Mouse (Mus musculus) kidney, adult 18-20 months (tissue): ENCODE measurements around the gene Csnk2a1.
A peak's percentile ranks its signal among the peaks of the same experiment; 100 is the strongest.
"Not testable (repeated sequence)": the region's sequence is repeated elsewhere in the genome, so short reads cannot be mapped to it uniquely, and the experiment has no call there.

Experiments used
- DNase-seq: peaks from one replicate; pipeline ENCODE4 v3.0.0; 2021

Gene Csnk2a1

DNA sequence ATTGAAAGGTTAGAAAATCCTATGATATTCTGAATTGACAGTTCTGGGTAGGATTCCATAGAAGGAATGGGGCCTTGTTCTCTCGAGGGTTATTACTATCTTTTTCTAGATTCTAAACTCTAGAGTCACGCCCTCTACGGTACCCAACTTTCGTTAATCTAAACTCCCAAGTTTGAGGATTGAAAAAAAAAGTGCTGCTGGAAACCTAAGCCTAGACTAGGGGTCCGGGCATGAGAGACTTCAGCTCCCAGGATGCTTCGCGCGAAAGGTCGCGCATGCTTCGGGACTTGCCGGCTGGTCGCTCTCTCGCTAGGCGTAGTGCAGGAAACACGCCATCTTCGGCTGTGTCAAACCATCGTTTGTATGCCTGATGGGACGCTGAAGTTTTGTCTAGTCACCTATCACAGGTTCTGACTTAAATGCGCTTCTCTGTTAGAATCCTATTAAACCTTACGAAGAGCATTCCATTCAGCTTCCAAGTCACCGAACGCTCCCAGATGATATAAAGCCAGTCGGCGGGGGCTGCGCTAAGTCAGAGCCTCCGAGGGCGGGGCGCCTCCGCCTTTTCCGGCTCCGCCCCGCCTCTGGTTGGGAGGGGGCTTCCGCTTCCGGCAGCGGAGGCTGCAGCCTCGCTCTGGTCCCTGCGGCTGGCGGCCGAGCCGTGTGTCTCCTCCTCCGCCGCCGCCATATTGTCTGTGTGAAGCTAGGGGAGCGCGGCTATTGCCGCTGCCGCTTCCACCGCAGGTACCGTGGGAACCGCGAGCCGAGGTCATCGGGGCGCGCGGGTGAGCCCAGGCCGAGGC lies at the start of gene Csnk2a1:
TSS of gene Csnk2a1 (plus strand) at position 592 of the 803 bp plus-strand sequence.
- peak; percentile 95 for DNase-seq

DNA sequence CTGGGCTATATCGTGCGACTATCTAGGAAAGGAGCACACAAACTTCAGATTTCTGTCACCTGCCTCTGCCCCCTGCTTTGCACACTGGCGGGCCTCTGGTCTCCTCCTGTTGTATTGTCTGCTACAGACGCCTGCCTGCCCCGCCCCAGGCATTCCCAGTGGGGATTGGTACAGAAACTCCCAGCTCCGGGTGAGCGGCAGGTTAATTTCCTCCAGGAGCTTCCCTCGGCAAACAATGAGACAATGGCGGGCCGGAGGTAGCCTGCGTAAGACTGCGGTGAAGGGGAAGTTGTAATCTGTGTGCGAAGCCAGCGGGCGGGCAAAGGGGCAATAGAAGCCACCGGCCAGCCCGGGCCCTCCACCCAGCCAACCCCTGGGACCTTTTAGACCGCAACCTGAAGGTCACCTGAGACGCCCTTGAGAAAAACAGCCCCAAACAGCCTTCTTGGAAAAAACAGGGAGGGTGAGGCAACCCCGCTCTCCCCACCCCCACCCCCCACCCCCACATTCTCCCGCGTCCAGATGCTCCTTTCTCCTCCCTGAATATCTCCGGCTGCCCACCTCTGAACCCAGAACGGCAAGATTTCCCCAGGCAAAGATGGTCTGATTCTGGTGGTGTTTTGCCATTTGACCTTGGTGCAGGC lies 49.4 kb upstream of the Csnk2a1 start:
- peak; percentile 52 for DNase-seq

DNA sequence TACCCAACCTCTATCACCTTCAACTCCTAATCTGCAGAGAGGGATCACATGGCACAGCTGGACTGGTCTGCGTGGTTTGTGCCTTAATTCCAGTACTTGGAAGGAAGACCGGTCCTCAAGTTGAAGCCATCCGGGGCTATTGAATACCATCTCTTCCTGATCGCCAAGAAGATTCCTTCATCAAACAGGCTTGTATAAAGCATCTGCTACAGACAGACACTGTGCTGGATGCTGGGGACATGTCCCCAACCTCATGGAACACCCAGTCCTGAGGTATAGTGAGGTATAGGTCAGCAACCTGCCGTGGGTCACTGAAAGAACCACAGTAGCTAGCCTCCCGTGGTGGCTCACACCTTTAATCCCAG lies 48.9 kb upstream of the Csnk2a1 start:
- DNase-seq = no peak

DNA sequence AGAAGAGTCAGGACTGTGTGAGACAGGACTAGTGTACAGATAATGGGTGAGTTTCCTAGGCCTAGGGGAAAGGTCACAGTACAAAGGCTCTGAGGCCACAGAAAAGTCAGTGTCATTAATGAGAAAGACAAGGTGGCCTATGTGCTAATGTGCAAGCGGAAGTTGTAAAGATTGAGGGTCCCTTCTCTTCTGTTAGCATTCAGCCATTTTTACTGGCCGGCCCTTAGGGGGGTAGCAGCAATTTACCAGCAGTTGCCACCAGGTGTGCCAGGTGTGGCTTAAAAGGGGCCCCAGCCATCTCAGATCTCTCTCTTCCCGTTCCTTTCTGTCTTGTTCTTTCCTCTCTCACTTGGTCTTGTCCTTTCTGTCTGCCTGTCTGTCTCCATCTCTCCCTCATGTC lies 48.3 kb upstream of the Csnk2a1 start:
- DNase-seq = no peak

DNA sequence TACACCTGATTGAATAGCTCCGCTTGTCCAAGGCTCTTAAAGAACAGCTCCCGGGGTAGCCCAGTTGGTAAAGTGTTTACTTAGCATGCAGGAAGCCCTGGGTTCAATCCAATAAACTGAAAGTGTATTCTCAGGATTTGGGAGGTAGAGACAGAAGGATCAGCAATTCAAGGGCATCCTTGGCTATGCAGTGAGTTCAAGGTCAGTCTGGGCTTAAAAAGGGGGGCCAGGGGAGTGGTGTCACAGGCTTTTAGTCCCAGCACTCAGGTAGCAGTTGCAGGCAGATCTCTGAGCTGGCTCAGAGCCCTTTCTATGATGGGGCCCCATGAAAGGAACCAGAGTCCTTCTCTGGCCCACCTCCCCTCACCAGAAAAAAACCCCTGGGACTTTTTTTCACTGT lies 47.3 kb upstream of the Csnk2a1 start:
- no peak for DNase-seq

DNA sequence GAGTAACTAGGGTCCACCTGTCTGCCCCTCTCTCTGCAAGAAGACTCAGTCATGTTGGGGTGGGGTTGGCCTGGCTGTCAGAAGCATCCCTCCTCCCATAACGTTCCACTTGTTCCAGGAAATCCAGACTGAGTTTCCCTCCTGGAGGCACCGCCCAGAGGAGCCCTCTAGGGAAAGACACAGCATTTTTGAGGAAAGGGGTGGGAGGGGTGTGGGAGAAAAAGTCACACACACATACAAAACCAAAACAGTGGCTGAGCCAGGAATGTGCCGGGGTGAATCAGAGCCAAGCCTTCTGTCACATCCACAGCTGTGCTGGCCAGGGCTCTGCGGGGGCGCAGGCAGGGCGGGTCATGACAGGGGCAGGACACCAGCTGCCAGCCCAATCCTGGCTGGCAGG lies 46.3 kb upstream of the Csnk2a1 start:
- peak; percentile 75 for DNase-seq

DNA sequence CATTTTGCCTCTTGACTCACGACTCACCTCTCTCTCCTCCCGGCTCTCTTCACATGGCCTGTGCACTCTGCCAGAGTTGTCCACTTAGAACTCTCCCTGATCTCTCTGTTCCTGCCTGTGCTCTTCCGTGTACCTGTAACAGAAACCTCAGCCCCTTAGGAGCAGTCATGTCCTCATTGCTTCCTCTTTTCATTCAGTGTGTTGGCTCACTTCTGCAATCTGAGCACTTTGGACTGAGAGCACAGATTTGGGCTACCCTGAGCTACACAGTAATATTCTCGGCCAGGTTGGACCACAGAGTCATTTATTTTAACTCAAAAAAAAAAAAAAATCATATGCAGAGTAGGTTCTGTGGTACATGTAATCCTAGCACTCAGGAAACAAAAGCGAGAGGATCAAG lies 39.5 kb upstream of the Csnk2a1 start:
- DNase-seq = no peak

DNA sequence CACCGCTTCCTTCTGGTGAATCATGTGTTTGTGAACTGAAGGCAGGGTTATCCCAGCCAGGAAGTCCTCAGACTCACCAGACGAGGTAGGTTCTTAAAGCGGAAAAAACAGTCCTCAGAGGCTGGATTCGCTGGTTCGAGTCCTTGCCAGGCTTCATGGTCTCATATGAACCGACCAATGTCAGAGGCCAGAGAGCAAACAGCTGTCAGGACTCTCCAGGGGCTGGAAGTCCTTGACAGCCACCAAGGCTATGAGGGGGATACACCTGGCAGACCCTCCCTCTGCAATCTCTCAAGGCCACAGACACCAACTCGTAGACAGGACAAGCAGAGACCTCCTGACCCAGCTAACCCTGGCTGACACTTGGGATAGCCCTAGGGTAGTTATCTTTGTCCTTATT lies 37.4 kb upstream of the Csnk2a1 start:
- DNase-seq = no peak

DNA sequence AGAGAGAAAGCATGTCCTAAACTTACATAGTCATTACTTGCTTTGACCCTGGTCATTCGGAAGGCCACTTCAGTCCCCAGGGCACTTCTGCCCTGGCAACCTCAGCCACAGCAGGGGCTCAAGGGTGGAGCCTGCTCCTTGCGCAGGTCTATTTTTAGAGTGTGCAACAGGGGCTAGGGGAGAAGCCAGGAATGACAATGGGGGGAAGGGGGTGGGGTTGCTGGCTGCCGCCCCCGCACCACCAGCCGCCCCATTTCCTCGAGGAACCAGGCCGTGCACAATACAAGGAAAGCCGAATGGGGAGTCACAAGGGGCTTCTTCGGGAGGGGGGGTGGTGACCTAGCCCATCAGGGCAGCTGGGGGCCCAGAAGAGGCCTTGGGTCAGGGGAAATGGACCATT lies 37.0 kb upstream of the Csnk2a1 start:
- DNase-seq = no peak

DNA sequence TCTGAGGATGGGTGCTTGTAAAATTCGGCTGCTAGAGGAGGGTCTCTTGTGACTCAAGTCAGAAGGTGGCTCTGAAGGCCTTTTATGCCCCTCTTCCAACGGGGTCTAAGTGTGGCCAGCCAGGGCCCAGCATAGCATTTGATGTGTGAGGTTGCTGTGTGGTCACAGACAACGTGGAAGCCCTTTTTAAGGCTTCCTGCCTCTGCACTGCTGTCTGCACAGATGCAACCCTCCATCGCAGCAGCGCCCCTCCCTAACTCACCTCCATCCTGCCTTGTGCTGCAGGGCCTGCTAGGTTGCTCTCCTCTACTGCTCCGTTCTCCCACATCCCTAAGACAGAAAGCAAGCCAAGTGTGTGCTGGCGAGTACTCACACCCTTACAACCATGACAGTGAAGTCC lies 36.5 kb upstream of the Csnk2a1 start:
- DNase-seq = no peak

DNA sequence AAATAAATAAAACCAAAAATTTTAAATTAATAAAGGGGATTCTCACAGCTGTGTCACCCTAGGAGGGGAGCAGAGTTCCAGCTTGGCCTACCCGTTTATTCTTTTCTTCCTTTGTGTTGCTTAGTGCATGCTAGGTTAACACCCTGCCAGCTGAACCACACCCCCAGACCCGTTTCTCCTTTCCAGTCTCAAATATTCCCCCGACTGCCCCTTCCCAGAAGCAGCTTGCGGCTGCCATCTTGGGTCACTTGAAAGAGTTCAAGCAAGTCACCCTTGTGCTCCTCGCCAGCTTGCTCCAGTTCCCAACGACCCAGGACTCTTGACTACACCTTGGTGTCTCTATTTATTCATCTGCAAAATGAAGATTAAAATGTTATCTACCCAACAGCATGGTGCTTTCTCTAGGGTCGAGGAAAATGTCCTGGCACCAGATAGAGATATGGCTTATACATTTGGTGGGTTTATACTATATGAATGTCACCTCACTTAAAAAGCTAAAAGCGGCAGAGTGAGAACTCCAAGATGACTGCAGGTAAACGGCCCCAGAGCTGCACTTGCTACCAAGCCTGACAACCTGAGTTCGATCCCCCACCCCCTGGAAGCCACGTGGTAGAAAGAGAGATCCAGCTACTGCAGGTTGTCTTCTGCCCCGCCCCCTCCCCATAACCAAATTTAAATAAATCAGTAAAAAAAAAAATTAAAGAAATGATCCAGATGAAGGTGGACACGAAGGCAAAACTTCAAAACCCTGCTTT lies 33.9 kb upstream of the Csnk2a1 start:
- no peak for DNase-seq

DNA sequence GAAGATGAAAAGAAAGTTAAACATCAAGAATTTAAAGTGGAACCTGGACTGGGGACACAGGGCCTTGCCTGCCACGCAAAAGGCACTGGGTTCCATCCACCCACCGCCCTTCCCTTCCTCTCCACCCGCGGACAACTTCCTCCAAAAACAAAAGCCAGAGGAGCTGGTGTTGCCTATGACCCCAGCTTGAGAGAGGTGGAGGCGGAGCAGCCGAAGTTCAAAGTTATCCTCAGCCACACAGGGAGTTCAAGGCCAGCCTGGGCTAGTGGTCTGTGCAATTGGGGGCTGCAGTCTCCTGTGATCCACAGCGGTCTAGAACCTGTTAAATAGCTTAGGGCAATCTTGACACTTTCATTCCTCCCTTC lies 33.3 kb upstream of the Csnk2a1 start:
- no peak for DNase-seq

DNA sequence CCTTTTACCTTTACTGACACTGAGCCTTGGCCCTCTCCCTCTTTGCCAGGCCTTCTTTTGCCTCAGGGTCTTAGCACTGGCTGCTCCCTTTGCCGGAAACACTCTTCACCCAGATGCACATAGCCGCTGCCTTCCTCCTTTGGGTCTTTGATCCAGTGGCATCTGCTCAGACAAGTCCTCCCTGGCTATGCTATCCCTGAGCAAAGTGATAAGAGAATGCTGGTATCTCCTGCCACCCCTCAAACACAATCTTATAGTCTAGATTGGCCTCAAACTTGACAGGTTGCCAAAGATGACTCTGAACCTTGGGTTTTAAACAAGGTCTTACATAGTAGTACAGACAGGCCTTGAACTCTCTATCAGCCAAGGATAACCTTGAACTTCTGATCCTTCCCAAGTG lies 32.1 kb upstream of the Csnk2a1 start:
- no peak for DNase-seq

DNA sequence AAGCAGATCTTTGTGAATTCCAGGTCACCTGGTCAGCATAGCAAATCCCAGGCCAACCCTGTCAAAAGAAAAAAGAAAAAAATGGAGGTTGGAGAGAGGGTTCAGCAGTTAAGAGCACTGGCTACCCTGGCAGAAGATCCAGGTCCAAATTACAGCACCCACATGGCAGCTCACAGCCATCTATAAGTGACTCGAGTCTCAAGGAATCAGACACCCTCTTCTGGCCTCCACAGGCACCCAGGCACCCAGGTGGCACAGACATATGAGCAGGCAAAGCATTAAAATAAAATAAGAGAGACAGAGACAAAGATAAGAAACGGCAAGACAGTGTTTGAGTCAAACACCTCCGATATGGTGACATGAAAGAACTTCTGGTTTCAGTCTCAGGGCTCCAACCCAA lies 29.7 kb upstream of the Csnk2a1 start:
- no peak for DNase-seq

DNA sequence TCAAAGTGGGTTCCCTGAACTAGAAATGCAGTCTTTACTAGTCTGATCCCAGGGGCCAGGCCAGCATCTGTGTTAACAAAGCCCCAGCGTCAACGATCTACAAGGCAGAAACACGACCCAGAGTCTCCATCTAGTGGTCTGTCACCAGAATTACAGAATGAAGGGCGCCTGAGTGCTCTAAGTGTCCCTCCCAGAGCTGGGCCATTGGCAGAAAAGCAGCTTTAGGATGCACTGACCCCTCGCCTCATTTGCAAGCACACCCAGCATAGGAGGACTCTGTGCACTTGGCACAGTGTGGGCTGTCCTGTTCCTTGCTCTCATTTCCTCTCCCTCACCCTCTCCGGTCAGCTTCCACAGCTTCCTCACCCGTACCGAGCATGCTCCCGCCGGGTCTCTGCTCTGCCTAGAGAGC lies 29.3 kb upstream of the Csnk2a1 start:
- peak; percentile 64 for DNase-seq

DNA sequence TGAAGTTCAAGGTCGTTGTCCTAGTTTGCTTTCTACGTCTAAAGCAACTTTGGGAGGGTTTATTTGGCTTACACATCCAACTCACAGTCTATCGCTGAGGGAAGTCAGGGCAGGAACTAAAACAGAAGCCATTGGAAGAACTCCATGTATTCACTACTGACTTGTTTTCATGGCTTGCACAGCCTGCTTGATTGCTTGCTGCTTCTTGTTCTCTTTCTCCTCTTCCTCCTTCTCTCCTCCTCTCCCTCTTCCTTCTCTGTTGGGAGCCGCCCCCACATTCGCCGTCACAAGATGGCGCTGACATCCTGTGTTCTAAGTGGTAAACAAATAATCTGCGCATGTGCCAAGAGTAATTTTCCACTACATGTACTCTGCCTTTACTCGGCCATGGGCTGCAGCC lies 20.5 kb upstream of the Csnk2a1 start:
- not testable (repeated sequence) for DNase-seq

DNA sequence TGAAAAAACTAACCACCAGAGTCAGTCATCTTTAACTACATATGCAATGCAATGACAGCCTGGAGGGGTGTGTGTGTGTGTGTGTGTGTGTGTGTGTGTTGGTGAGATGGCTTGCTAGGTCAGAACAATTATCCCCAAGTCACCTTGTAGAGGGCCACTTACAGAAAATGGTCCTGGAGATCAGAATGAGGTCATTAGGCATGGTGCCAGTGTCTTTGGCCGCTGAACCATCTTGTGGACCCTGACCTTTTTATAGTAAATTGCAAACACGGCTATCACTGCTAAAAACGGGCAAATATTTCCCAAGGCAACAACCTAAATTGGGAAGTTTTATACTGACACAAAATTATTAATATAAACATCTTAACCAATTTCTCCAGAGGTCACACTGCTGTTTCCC lies 14.8 kb upstream of the Csnk2a1 start:
- DNase-seq = peak; percentile 18

DNA sequence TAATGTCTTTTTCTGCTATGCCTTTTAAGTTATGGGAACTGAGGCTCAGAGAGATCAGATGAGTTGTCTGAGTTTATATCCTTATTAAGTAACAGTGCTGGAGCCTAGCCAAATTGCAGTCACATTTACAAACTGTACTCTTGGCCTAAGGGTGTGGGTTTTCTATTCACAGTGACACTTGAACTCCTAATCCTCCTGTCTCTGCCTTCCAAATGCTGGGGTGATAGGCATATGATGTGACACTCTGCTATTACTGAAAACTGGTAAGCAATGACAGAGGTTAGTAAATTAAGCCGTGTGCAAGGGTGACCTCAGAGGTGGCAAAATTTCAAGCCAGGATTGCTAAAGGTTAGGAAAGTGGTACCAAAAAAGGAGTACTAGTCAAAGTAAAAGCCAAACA lies 9.7 kb upstream of the Csnk2a1 start:
- no peak for DNase-seq

DNA sequence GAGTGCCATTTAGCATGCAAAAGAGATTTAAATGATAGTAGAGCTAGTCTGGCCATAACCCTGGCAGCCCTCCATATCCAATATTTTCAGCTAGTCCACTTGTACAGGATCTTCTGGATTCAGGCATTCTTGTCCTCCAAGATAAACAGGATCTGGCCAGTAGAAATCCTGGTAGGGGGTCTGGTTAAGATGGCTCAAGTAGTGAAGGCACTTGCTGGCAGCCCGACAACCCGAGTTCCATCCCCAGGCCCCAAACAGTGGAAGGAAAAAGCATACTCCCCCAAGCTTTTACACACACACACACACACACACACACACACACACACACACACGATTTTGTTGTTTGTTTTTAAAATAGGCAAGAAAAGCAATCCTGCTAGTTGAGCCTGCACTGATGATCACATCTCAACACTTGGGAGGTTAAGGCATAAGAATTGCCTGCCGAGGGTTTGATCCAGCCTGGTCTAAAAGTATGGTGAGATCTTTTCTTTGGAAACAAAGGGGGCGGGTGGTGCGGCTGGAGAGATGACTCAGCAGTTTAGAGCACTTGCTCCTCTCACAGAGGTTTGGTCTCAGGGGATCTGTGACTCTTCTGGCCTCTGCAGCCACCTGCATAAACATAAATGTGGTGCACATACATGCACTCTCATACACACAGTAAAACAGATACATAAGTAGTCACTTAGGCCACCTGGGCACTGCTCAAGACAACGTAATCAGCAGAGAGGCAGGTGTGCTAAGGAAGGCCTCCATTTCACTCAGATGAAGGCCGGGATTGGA lies 2.9 kb upstream of the Csnk2a1 start:
- no peak for DNase-seq

DNA sequence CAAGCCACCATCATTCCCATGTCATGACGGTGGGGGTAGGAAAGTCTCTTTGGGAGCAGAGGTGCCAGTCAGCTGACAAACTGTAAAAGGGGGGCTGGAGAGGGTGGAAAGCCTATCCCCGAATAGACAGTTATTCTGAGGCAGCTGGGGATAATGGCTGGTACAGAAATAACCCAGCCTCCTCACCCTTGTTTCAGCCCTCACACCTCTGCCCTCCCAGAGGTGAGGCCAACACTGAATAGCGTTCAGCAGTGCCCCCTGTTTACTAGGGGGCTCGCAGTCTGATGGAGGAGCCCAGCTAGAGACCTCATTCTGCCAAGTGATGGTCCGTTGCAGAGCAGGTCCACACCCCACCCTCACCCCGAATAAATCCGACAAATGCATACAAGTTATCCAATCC lies 1.1 kb upstream of the Csnk2a1 start:
- DNase-seq = no peak

DNA sequence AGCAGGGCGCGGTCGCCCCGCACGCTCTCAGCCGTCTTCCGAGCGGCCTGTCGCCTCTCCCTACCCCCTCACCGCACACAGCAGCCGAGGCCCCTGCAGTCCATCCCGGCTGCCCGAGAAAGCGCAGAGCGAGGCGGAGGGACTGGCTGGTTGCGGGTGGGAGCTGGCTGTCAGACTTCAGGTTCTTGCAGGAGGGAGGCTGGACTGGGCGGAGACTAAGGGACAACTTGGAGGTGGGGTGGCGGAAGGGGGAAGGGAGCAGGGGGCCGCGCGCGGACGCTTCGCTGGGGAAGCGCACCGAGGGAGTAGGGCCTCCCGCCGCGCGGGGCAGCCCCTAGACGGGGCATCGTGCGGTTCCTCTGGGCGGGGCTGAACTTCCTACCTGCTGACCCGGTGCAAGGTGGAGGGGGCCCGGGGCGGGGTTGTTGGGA lies 427 bp downstream of the Csnk2a1 start:
- DNase-seq = no peak

DNA sequence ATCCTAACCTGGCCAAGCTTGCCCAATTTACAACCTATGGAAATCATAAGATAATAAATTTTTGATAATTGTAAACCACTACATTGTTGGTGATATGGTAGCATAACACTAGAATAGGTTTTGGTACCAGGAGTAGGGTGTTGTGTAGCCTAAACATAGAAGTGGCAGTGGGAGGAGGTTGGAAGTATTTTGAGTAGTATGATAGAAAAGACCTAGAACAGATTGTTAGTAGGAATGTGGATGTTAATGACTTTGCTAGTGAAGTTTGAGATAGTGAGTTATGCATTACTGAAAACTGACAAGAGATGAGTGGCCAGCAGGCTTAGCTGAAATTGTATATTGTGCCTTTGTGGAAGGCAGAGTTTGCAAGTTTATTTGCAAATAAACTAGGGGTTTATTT lies 3.4 kb downstream of the Csnk2a1 start:
- no peak for DNase-seq

DNA sequence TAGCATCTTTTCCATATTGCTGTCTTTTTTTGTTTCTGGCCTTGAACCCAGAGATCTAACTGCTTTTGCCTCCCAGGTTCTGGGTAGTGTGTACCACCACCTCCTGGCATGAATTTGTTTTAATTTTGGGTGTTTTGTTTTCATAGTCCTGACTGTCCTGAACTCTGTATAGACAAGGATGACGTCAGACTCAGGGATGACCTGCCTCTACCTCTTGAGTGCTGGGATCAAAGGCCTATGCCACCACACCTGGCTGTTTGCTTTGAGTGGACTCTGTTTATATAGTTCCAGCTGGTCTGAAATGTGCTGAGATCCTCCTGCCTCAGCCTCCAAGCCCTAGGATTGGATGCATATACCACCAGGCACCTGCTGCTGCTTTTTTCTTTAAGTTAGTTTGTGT lies 11.3 kb downstream of the Csnk2a1 start:
- no peak for DNase-seq
